Mouse (Mus musculus): ENCODE results near the gene Fcgr2b.

The Fcgr2b gene

GRCm38 (mm10) chr1:170926941-170927340 lies 49.4 kb downstream of the Fcgr2b start:
- no peak for DNase-seq (ENCODE audit: low spot score in 2 of 2)

GRCm38 (mm10) chr1:170924485-170924884 lies 51.9 kb downstream of the Fcgr2b start:
- no peak for DNase-seq (ENCODE audit: low spot score in 2 of 2)

DNA sequence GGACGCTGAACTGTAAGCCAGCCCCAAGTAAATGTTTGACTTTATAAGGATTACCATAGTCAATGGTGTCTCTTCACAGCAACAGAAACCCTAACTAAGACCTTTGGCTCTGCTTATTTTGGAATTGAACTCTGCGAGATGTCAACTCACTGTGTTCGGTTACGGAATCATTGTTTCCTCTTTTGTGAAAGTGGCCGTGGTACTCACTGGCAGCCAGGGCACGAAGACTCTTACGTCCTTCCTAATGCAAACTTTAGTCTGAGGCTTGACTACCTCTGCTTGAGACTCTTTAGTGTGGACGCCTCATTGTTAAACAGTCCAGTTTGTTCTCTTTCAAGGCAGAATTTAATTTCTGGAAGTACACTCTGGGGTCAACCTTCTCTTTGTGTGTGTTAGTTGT lies 57.0 kb downstream of the Fcgr2b start:
- no peak for DNase-seq (ENCODE audit: low spot score in 2 of 2)

DNA sequence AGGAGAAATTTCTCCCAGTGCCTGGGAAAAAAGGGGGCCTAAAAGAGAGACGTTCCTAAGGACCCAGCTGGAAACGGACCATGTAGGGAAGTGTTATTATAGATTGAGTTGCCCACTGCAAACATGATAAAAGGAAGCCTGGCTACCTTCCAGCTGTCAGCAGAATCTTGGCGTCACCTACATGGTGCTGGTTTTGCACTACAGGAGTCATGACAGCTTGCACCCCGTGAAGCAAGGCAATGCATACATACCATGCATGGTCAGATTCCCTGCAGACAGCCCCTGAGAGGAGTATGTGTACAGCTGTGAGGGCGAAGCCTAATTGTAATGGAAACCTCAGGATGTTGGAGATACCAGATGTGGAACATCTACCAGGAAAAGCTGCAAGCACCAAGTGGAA lies 60.7 kb downstream of the Fcgr2b start:
- no peak for DNase-seq (ENCODE audit: low spot score in 2 of 2)

DNA sequence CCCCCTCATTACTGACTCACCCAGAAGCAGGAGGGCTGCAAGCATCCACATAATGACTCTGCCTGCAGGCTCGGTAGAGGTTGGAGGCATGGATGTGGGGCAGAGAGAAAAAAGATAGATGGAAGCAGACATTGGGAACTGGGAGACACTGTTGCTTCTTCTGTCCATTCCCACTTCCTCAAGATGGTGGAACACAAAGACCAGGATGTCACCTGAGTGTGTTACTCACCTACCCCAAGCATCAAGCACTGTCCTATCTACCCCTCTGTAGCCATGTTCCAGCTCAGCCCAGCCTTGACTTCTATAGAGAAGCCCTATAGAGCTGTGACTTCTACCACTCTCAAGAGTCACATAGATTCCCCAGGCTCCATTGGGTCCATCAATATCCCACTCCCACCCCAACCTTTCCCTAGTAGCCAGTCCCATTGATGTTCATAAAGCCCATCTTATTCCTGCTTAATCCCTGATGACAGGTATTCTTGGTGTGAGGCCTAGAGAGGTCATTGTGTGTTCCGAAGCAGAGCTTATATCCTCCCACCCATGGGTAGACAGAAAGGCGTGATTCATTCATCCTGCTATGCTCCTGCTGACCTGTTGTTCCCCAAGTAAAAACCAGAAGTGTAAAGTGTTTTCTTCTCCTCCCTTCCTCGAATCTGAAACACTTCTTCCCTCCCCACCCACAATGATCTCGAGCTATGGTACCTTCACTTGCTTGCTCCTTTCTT lies 63.3 kb downstream of the Fcgr2b start, which contains the start of gene Fcrlb:
Gene Fcrlb (minus strand): TSS at position 51 of the 725 bp plus-strand sequence.
- DNase-seq (ENCODE audit: low spot score in 2 of 2) = no peak

DNA sequence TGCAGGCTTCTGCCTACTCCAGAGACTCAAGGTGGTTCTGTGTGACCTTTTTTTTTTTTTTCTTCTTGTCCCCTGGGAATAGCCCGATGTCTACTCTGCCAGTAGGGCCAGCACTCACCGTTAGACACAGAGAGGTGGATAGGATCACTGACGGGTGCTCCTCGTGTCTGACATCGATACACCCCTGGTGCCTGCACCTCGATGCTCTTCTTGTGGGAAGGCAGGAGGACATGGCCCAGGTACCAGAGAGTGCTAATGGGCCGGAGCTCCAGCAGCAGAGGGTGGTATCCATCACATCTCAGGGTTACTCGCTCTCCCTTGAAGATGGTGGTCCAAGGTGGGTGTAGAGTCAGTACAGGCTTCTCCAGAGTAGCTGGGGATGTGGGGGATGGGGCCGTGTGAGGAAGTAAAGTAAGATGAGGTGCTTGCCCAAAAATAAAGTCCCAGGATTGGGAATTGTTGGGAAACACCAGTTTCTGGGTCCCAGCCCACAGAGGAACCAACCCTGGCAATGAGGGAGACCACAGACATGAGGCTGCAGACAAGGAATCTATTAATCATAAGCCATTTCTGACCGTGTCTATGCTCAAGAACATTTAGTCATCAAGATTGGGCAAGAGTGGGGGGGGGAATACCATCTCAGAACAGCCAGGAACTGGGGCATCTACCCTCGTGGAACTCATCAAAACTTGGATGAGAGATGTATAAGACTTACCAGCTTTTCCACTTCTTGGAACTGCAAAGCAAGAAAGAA lies 64.3 kb downstream of the Fcgr2b start:
- DNase-seq (ENCODE audit: low spot score in 2 of 2) = no peak

Measured in spleen, postnatal 14 days (tissue).